Mouse (Mus musculus) embryonic facial prominence, embryonic 14.5 days (tissue): ENCODE measurements around the gene Pon3. TPM values are rescaled to one million over a fixed set of nuclear protein-coding genes. Genes with fewer than 3 reads are reported as not detected.

Experiments
- ATAC-seq: fragments of 200-750 bp; cut with Nextera tagmentation; 2 replicates; pipeline ENCODE4 v1.8.0; 2017; ENCODE audit warnings: low read depth, moderate number of reproducible peaks, moderate TSS enrichment
- DNase-seq: peaks from one replicate; pipeline ENCODE4 v3.0.0-alpha.2; 2015; ENCODE audit warnings: low spot score
- H3K27ac ChIP-seq: fragments of 300-500 bp; sonication (generic); replicated peaks from 2 replicates; pipeline ENCODE4 v1.5.1; 2014; ENCODE audit warnings: low read depth, mild to moderate bottlenecking, low read length, moderate library complexity
- H3K27me3 ChIP-seq: fragments of 300-500 bp; sonication (generic); replicated peaks from 2 replicates; pipeline ENCODE4 v1.6.1; 2014; ENCODE audit warnings: low read length; ENCODE audit not compliant: control insufficient read depth, insufficient read depth
- H3K36me3 ChIP-seq: fragments of 300-500 bp; sonication (generic); 2 replicates; pipeline ENCODE4 v1.6.1; 2014; ENCODE audit warnings: low read length, mixed read lengths; ENCODE audit not compliant: control insufficient read depth, insufficient read depth
- H3K4me1 ChIP-seq: fragments of 300-500 bp; sonication (generic); 2 replicates; pipeline ENCODE4 v1.6.1; 2014; ENCODE audit warnings: antibody characterized with exemption, low read length; ENCODE audit not compliant: control insufficient read depth, insufficient read depth
- H3K4me2 ChIP-seq: fragments of 300-500 bp; sonication (generic); 2 replicates; pipeline ENCODE4 v1.6.1; 2014; ENCODE audit warnings: low read depth, mild to moderate bottlenecking, low read length, moderate library complexity, mixed read lengths
- H3K4me3 ChIP-seq: fragments of 300-500 bp; sonication (generic); 2 replicates; pipeline ENCODE4 v1.5.1; 2014; ENCODE audit warnings: low read depth, mild to moderate bottlenecking, low read length
- H3K9ac ChIP-seq: fragments of 300-500 bp; sonication (generic); 2 replicates; pipeline ENCODE4 v1.6.1; 2014; ENCODE audit warnings: low read depth, mild to moderate bottlenecking, low read length, moderate library complexity, mixed read lengths
- H3K9me3 ChIP-seq: fragments of 300-500 bp; sonication (generic); 2 replicates; pipeline ENCODE4 v1.6.1; 2016; ENCODE audit warnings: low read length; ENCODE audit not compliant: control insufficient read depth
- WGBS: fragments of 180-500 bp; shearing (Covaris S2); extraction: QIAGEN DNeasy Blood & Tissue Kit; methylation state at CpG from one replicate; pipeline ENCODE4 v1.1.7; 2014; 5-methylcytosine and 5-hydroxymethylcytosine counted together
- polyA plus RNA-seq: library from polyadenylated mRNA; unstranded; fragments of >200 nt; fragmentation: Nextera tagmentation; extraction: Ambion mirVana; gene quantifications from 2 replicates; pipeline ENCODE4 v1.2.1, GENCODE M21; 2014

Pon3 gene
- polyA plus RNA-seq, 1 experiment from 2014 or later: 11.8 TPM

DNA sequence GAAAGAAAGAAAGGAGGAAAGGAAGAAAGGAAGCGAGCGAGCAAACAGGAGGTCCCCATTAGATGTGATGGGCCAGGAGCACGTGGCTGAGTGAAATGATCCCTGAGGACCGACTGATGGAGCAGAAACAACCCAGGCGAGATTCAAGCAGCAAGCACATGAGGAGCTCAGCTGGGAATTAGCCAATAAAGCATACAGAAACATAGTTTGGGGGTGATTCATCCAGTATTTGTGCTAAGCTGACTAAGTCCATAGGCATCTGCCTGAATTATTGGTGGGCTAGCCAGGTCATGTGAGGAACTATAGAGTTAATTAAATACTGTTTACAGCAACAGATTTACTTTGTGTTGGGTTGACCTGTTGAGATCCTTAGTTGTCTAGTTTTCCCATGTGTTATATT is 75.4 kb downstream of the Pon3 start:
- Histone ChIP-seq H3K4me3 (no peak overlapping the region), H3K9me3 (no peaks in the 10 kb centered on the region), H3K27me3 (no peaks in the 10 kb centered on the region), H3K4me1 (peaks cover 5% of the 10 kb centered on the region; the same call in 1 of the 2 replicates), H3K9ac (no peak overlapping the region), H3K4me2 (no peak overlapping the region), H3K27ac (no peak overlapping the region), H3K36me3 (no peaks in the 10 kb centered on the region)
- DNase-seq: peak; percentile 38
- ATAC-seq: no peak
- 72% methylated on average over 5 of the region's 5 CpGs for WGBS

DNA sequence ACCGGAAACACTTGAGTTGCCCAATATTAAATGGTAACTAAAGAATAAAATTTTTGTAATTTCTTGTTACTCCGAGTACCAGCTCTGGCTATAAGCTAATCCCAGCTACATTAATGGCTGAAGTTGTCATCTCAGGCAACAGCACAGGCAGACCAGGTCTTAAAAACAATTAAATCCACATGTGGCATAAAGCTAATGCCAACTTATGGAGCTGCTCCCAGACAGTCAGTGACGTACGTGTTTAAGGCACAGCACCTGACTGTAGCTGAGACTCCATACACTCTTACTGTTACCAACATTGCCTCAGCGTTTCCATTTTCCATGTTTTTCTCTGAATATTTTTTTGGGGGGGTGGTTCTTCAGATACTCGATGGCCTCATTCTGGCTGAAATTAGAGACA is 76.9 kb downstream of the Pon3 start:
- no peak for DNase-seq
- H3K27ac ChIP-seq: no peak overlapping the region
- no peak overlapping the region for H3K4me3 ChIP-seq
- no peaks in the 10 kb centered on the region for H3K27me3 ChIP-seq
- H3K4me1 ChIP-seq: peaks cover 5% of the 10 kb centered on the region; the same call in 1 of the 2 replicates
- no peaks in the 10 kb centered on the region for H3K36me3 ChIP-seq
- 68% methylated on average over 6 of the region's 6 CpGs for WGBS
- no peaks in the 10 kb centered on the region for H3K9me3 ChIP-seq
- H3K4me2 ChIP-seq: no peak overlapping the region
- H3K9ac ChIP-seq: no peak overlapping the region
- no peak for ATAC-seq

DNA sequence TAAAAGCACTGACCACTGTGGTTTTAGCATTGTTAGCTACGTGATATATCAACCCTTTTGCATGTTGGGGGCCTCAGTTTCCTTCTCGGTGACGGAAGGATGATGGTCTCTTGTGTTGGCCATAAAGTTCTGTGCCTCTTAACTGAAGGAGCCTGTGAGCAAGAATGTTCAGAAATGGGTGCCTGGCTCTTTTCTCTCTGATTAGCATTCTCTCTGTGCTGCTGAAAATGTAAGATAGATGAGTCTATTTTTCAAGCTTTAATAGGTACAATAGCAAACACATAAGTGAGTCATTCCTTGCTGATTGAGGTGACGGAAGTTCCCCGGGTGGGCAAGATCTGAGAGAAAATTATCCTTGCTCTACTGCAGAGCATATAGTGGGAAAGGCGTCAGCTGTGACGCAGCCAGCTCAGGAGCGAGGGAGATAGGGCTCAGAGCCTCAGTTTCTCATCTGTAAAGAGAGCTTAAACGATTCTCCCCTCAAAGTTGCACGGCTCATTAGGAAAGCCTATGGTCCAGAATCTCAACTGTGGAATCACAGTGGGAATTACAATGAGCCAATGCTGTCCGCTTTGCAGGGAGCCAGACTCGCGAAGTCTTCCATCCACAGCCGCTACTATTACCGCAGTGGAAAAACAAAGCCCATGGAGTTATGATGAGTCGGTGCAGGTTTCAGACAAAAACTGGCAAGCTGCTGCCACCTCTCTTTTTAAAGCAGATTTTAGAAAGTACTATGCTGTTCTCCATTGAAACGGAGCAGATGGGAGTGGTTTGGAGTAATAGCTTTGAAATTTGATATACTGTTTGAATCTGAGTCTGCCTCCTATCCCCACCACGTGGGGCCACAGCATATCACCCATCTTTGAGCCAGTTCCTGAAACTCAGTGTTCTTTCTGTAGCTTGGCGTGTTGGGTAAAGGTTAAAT is 77.9 kb downstream of the Pon3 start:
- peak overlapping the region; percentile 56 for H3K4me2 ChIP-seq
- ATAC-seq (peak; percentile 74), DNase-seq (peak; percentile 62)
- H3K4me3 ChIP-seq: peak overlapping the region; percentile 22
- no peaks in the 10 kb centered on the region for H3K27me3 ChIP-seq
- H3K9ac ChIP-seq: peak overlapping the region; percentile 37; the same call in 1 of the 2 replicates
- no peak overlapping the region; the same call in 1 of the 2 replicates for H3K27ac ChIP-seq
- 31% methylated on average over 19 of the region's 19 CpGs for WGBS
- no peaks in the 10 kb centered on the region for H3K36me3 ChIP-seq
- H3K9me3 ChIP-seq: no peaks in the 10 kb centered on the region
- peaks cover 5% of the 10 kb centered on the region; the same call in 1 of the 2 replicates for H3K4me1 ChIP-seq

DNA sequence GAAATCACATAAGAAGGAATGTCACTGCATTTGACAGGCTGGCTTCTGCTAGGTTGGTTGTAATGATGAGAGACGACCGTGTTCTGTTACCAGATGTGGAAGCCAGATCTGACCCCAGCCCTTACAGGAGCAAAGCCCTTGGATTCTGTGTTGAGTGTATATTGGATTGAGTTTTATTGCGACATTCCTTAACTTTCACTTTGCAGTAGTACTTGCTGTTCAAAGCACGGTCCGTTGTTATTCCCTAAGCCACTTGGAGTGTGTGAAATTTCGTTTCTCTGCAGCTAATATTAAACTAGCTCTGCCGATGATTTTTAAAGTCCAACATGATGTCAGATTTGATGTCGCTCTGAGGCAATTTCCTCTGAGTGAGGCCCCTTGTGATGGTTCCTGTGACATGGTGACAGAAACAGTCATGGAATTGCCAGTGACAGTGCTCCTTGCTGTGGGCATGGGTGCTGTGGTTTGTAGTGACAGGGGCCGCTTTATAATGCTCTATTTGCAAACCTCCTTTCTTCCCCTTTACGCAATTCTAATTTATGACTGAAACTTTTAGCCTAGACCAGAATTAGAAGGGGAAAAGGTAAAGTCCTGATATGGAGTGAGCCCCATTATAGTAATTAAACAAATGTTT is 81.8 kb downstream of the Pon3 start:
- H3K9me3 ChIP-seq: no peaks in the 10 kb centered on the region
- WGBS: 76% methylated on average over 10 of the region's 10 CpGs
- no peak overlapping the region for H3K9ac ChIP-seq
- no peak overlapping the region for H3K27ac ChIP-seq
- ATAC-seq: no peak
- no peaks in the 10 kb centered on the region for H3K27me3 ChIP-seq
- H3K4me2 ChIP-seq: no peak overlapping the region
- DNase-seq: no peak
- no peak overlapping the region for H3K4me3 ChIP-seq
- H3K4me1 ChIP-seq: peaks cover 5% of the 10 kb centered on the region; the same call in 1 of the 2 replicates
- H3K36me3 ChIP-seq: no peaks in the 10 kb centered on the region

DNA sequence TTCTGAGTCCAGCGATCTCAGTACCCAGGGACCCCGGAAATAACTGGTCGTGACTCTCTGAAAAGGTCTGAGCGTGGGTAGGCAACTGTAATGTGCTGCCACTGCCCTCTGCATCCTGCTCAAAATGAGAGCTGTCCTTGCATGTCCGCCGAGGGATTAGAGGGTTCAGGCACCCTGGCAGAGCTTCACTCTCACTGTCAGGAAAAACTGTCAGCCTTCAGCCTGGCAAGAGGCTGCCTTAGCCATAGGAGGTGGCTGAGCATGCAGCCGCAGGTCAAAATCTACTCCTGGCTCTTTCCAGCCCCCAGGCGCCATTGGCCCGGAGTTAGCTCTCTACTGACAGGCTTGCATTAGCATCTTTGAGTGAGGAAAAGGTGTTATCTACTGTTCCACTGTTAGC is 83.5 kb downstream of the Pon3 start:
- H3K9me3 ChIP-seq: no peaks in the 10 kb centered on the region
- no peak overlapping the region for H3K27ac ChIP-seq
- no peak for DNase-seq
- no peak overlapping the region for H3K4me3 ChIP-seq
- H3K27me3 ChIP-seq: no peaks in the 10 kb centered on the region
- H3K4me1 ChIP-seq: no peaks in the 10 kb centered on the region
- no peak overlapping the region for H3K4me2 ChIP-seq
- 70% methylated on average over 9 of the region's 9 CpGs for WGBS
- no peak for ATAC-seq
- H3K9ac ChIP-seq: no peak overlapping the region
- H3K36me3 ChIP-seq: no peaks in the 10 kb centered on the region

DNA sequence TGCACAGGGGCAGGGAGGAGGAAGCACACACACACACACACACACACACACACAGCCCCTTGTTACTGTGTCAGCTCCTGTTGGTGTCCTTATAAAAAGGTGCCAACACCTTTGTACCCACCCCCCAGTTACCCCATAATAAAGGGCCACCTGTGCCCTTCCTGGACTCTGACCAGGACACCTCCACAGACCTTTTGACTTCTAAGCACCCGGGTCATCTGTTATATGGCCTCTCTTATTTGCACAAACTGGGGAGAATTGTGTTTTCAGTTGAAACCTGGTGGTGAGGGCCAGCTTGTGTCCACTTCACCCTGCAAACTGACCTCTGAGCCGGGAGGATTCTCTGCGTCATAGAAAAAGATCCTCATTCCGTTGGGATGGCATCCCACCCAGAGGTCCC is 84.7 kb downstream of the Pon3 start:
- H3K27ac ChIP-seq: no peak overlapping the region
- no peaks in the 10 kb centered on the region for H3K9me3 ChIP-seq
- no peak overlapping the region for H3K4me3 ChIP-seq
- H3K36me3 ChIP-seq: no peaks in the 10 kb centered on the region
- no peak overlapping the region for H3K4me2 ChIP-seq
- ATAC-seq: no peak
- H3K27me3 ChIP-seq: no peaks in the 10 kb centered on the region
- no peak overlapping the region for H3K9ac ChIP-seq
- no peaks in the 10 kb centered on the region for H3K4me1 ChIP-seq
- 89% methylated on average over 4 of the region's 4 CpGs for WGBS
- no peak for DNase-seq

Other genes starting within 250 kb of the Pon3 start
- gene Pon1, start 62.3 kb downstream of the Pon3 start, polyA plus RNA-seq: 2.5 and 3.9 TPM in 2 replicates
- gene Pon2, start 42.2 kb upstream of the Pon3 start, polyA plus RNA-seq: 26.0 and 29.7 TPM in 2 replicates
- 31.4 and 42.3 TPM in 2 replicates for gene Asb4, start 127.1 kb upstream of the Pon3 start, polyA plus RNA-seq
- gene Pdk4, start 240.0 kb upstream of the Pon3 start, polyA plus RNA-seq: 4.2 and 5.3 TPM in 2 replicates